Mouse (Mus musculus) heart, embryonic 11.5 days (tissue): Measurements from ENCODE around the gene Riox1. TPM values are rescaled to one million over a fixed set of nuclear protein-coding genes. Genes with fewer than 3 reads are reported as not detected.
"Not testable (repeated sequence)": the region's sequence is repeated elsewhere in the genome, so short reads cannot be mapped to it uniquely, and the experiment has no call there.

Experiments
- ATAC-seq: fragments of 200-750 bp; cut with Nextera tagmentation; replicated peaks from 2 replicates; pipeline ENCODE4 v1.8.0; 2017; ENCODE audit warnings: moderate library complexity; ENCODE audit not compliant: insufficient number of reproducible peaks, low FRiP score, low TSS enrichment
- H3K27ac ChIP-seq: fragments of 300-500 bp; sonication (generic); 2 replicates; pipeline ENCODE4 v1.5.1; 2014; ENCODE audit warnings: mild to moderate bottlenecking, low read depth, low read length
- H3K27me3 ChIP-seq: fragments of 300-500 bp; sonication (generic); 2 replicates; pipeline ENCODE4 v1.6.1; 2014; ENCODE audit warnings: mild to moderate bottlenecking, low read length, mixed read lengths; ENCODE audit not compliant: control insufficient read depth, insufficient read depth
- H3K36me3 ChIP-seq: fragments of 300-500 bp; sonication (generic); 2 replicates; pipeline ENCODE4 v1.6.1; 2014; ENCODE audit warnings: mild to moderate bottlenecking, low read length, moderate library complexity, mixed read lengths; ENCODE audit not compliant: control insufficient read depth, insufficient read depth
- H3K4me1 ChIP-seq: fragments of 300-500 bp; sonication (generic); 2 replicates; pipeline ENCODE4 v1.6.1; 2014; ENCODE audit warnings: low read length; ENCODE audit not compliant: control insufficient read depth, insufficient read depth
- H3K4me2 ChIP-seq: fragments of 300-500 bp; sonication (generic); 2 replicates; pipeline ENCODE4 v1.6.1; 2014; ENCODE audit warnings: mild to moderate bottlenecking, moderate library complexity
- H3K4me3 ChIP-seq: fragments of 300-500 bp; sonication (generic); 2 replicates; pipeline ENCODE4 v1.5.1; 2014; ENCODE audit warnings: low read depth, low read length
- H3K9ac ChIP-seq: fragments of 300-500 bp; sonication (generic); 2 replicates; pipeline ENCODE4 v1.6.1; 2014; ENCODE audit warnings: mild to moderate bottlenecking, low read depth, low read length, moderate library complexity
- H3K9me3 ChIP-seq: fragments of 300-500 bp; sonication (generic); replicated peaks from 2 replicates; pipeline ENCODE4 v1.6.1; 2016; ENCODE audit warnings: low read length; ENCODE audit not compliant: control insufficient read depth
- WGBS: fragments of 180-500 bp; shearing (Covaris S2); extraction: QIAGEN DNeasy Blood & Tissue Kit; methylation state at CpG from one replicate; pipeline ENCODE4 v1.1.7; 2014; ENCODE audit not compliant: insufficient replicate concordance; 5-methylcytosine and 5-hydroxymethylcytosine counted together
- polyA plus RNA-seq: library from polyadenylated mRNA; unstranded; fragments of >200 nt; fragmentation: Nextera tagmentation; extraction: Ambion mirVana; gene quantifications from 2 replicates; pipeline ENCODE4 v1.2.1, GENCODE M21; 2014

The Riox1 gene
- polyA plus RNA-seq, 1 experiment from 2014 or later: 10.4 TPM

DNA sequence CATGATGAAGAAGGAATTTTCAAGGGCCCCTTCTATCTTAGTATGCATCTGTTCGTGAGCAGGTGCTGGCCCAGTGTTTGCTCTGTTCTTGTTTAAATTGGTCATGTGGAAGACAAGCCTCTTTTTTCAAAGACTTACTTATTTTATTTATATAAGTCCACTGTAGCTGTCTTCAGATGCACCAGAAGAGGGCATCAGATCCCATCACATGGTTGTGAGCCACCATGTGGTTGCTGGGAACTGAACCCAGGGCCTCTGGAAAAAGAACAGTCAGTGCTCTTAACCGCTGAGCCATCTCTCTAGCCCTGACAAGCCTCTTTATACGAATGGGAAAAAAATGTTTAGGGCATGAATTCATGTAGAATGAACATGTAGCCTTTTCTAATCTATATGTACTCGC lies 39.0 kb downstream of the Riox1 start:
- WGBS: 94% methylated on average over 4 of the region's 4 CpGs
- no peak overlapping the region for H3K27ac ChIP-seq
- no peaks in the 10 kb centered on the region for H3K9me3 ChIP-seq
- no peaks in the 10 kb centered on the region for H3K27me3 ChIP-seq
- H3K4me3 ChIP-seq: no peak overlapping the region
- H3K4me2 ChIP-seq: no peak overlapping the region
- H3K4me1 ChIP-seq: peaks cover 7% of the 10 kb centered on the region
- ATAC-seq: no peak
- no peaks in the 10 kb centered on the region; the same call in 1 of the 2 replicates for H3K36me3 ChIP-seq
- H3K9ac ChIP-seq: no peak overlapping the region

DNA sequence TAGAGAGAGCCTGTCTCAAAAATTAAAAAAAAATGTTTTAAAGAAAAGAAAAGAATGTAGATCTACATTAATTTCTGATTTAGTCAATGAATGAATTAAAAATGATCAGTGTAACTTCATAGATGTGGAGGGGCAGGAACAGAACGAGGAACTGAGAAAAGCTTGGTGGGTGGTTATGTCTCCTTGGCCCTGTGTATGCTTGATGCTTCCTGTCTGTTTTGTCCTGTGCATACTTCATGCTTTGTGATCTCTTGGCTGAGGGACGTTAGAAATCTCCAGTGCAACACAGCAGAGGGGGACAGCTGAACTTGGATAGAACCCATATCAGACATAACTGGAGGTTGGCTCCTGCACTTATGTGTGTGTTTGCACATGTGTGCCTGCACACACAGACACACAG lies 46.8 kb downstream of the Riox1 start:
- WGBS: 63% methylated on average over 2 of the region's 2 CpGs
- no peak overlapping the region for H3K27ac ChIP-seq
- no peak overlapping the region for H3K4me2 ChIP-seq
- H3K36me3 ChIP-seq: no peaks in the 10 kb centered on the region; the same call in 1 of the 2 replicates
- no peak overlapping the region for H3K9ac ChIP-seq
- no peaks in the 10 kb centered on the region for H3K27me3 ChIP-seq
- no peak for ATAC-seq
- peaks cover 3% of the 10 kb centered on the region; the same call in 1 of the 2 replicates for H3K9me3 ChIP-seq
- peaks cover 3% of the 10 kb centered on the region; the same call in 1 of the 2 replicates for H3K4me1 ChIP-seq
- H3K4me3 ChIP-seq: no peak overlapping the region

DNA sequence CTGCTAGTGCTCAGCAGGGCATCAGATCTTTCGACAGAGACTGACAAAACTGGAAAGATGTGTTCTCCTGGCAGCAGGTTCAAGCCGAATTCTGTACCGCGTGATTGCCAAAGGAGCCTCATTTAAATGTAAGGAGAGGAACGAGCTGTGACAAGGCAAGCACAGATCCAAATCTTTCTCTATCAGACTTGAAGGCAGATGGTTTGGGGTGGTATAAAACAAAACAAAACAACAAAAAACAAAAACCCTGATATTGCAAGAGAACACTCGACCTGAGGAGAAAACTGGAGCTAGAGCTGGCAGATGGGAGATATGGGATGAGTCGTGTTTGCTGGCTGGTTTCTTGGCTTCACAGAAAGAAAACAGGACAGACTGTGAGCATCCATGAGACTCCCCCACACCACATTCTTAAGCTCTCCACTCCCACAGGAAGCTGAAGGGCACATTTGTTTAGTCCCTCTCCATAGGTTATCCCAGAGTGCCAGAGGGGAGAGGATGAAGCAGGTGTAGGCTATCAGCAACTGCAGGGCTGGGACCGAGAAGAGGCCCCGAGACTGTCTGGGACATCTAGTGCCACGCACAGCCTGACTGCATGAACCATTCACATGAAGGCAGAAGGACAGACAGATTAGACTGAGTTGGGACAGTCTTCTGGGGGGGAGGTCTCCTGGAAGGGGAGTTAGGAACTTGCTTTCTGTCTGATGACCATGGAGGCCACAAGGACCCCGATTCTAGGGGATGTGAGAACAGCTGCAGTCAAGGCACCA lies 48.1 kb downstream of the Riox1 start:
- Histone ChIP-seq H3K4me3 (no peak overlapping the region), H3K27ac (no peak overlapping the region), H3K9me3 (peaks cover 5% of the 10 kb centered on the region; the same call in 1 of the 2 replicates), H3K36me3 (no peaks in the 10 kb centered on the region; the same call in 1 of the 2 replicates), H3K9ac (no peak overlapping the region), H3K4me1 (peaks cover 3% of the 10 kb centered on the region; the same call in 1 of the 2 replicates), H3K4me2 (no peak overlapping the region), H3K27me3 (no peaks in the 10 kb centered on the region)
- 47% methylated on average over 11 of the region's 11 CpGs for WGBS
- no peak for ATAC-seq

- not testable (repeated sequence) for H3K4me1 ChIP-seq, H3K27ac ChIP-seq, H3K9me3 ChIP-seq, ATAC-seq, H3K4me2 ChIP-seq, H3K9ac ChIP-seq, H3K27me3 ChIP-seq, H3K4me3 ChIP-seq, H3K36me3 ChIP-seq
- 47% methylated on average over 8 of the region's 8 CpGs for WGBS
Measured at GRCm38 (mm10) chr12:83999237-83999636, 48.8 kb downstream of the Riox1 start.

GRCm38 (mm10) chr12:84000418-84000817 lies 50.0 kb downstream of the Riox1 start:
- Histone ChIP-seq H3K9me3 (peaks cover 5% of the 10 kb centered on the region; the same call in 1 of the 2 replicates), H3K27me3 (no peaks in the 10 kb centered on the region), H3K9ac (no peak overlapping the region), H3K36me3 (no peaks in the 10 kb centered on the region), H3K4me2 (no peak overlapping the region), H3K4me3 (no peak overlapping the region), H3K4me1 (peaks cover 3% of the 10 kb centered on the region; the same call in 1 of the 2 replicates), H3K27ac (no peak overlapping the region)
- 59% methylated on average over 3 of the region's 3 CpGs for WGBS
- no peak for ATAC-seq

Other genes with a start within 250 kb of the Riox1 start
- 0.10 TPM in 1 of 2 replicates, not detected in the other for gene Papln, start 187.0 kb upstream of the Riox1 start, polyA plus RNA-seq
- gene Numb, start 28.7 kb upstream of the Riox1 start, polyA plus RNA-seq: 34.3 and 41.7 TPM in 2 replicates
- not detected in 2 replicates for gene Heatr4, start 34.2 kb downstream of the Riox1 start, polyA plus RNA-seq
- 33.0 and 35.5 TPM in 2 replicates for gene Acot2, start 37.3 kb downstream of the Riox1 start, polyA plus RNA-seq
- gene Acot1, start 58.9 kb downstream of the Riox1 start, polyA plus RNA-seq: 19.3 and 20.7 TPM in 2 replicates
- 0.37 and 0.43 TPM in 2 replicates for gene Acot4, start 87.8 kb downstream of the Riox1 start, polyA plus RNA-seq
- not detected in 2 replicates for gene Gm49366, start 88.3 kb downstream of the Riox1 start, polyA plus RNA-seq
- gene Acot3, start 101.5 kb downstream of the Riox1 start, polyA plus RNA-seq: 0.13 and 0.67 TPM in 2 replicates
- not detected in 2 replicates for gene Acot5, start 118.7 kb downstream of the Riox1 start, polyA plus RNA-seq
- gene Acot6, start 150.0 kb downstream of the Riox1 start, polyA plus RNA-seq: 0.89 and 1.0 TPM in 2 replicates
- gene Dnal1, start 163.8 kb downstream of the Riox1 start, polyA plus RNA-seq: 2.9 and 3.1 TPM in 2 replicates
- gene Pnma1, start 197.9 kb downstream of the Riox1 start, polyA plus RNA-seq: 0.50 and 0.62 TPM in 2 replicates